Mouse (Mus musculus) G1E-ER4 (cell line): Measurements from ENCODE around the gene Tpte. TPM values are rescaled to one million over a fixed set of nuclear protein-coding genes. Genes with fewer than 3 reads are reported as not detected.

Source experiments
- GATA1 ChIP-seq: IDR thresholded peaks from one replicate; pipeline ENCODE4 v1.8.0; 2012; ENCODE audit warnings: low read length, inconsistent platforms
- polyA plus RNA-seq: library from polyadenylated mRNA; stranded (reverse); fragments of >175 nt; gene quantifications from 2 replicates; pipeline ENCODE4 v1.2.3, GENCODE M21; 2012

Tpte gene
- polyA plus RNA-seq, 1 experiment = not detected

DNA sequence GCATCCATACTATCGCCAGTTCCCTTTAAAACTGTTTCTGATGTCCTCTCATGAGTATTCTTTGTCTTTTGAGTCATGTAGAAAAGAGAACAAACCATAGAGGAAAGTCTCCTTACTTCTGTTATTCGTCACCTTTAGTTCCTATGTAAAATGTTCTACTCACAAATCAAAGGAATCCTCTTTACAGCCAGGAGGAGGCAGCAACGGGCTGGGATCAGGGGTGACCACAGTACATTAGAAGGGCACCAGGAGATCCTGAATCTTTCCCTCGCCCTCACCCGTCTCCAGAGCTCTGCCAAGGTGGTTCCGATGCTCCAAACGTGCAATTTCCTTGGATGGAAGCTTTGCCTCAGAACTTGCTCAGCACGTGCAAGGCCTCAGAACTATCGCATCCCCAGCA lies 28.2 kb downstream of the Tpte start:
- no peak for TF ChIP-seq GATA1

DNA sequence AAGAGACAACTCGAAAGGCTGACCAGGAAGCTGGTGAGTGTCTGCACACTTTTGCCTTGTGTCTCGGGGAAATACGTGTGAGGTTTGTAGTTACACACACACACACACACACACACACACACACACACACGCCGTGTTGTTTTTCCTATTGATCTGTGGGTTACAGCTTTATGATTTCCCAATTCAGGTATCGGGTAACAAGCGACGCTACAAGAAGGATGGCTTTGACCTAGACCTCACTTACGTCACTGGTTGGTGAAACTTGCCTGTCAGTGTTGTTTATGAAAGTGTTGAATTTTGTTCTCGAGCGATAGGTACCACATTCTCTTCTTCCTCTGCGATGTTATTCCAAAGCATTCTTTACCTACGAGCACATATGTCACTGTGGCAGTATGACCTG lies 52.2 kb downstream of the Tpte start:
- no peak for TF ChIP-seq GATA1

DNA sequence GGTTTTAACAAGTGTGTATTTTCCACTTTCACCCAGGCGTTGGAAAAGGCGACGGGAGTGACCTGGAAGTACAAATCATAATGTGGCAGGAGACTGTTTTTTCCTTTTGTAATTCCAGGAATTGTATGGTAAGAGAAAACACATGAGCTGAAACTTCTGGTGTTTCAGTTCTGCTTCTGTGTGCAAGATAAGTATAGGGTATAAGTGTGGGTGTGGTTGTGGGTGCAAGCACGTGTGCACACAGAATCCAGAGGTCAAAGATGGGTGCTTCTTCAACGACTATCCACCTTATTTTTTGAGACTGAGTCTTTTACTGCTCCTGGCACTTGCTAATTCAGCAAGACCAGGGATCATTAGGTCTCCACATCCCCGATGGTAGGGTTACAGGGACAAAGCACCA lies 76.1 kb downstream of the Tpte start:
- TF ChIP-seq GATA1 = no peak

DNA sequence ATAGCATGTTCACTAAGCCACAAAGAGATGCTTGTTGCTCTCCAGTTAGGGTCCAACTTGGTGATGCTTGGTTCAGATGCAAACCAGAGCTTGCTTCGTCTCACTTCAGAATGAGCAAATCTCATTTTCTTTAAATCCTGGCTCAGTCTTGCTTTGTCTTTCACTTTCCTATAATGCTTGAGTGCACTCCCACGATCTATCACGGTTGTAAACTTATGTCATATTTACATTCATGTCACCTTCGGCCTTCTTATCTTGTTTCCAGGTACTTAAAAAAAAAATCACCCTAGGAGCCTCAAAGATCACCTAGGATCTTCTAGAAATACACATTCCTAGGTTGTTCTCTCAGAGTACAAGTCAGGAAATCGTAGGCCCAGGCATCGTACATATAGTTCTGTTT lies 76.6 kb downstream of the Tpte start:
- TF ChIP-seq GATA1 = no peak

DNA sequence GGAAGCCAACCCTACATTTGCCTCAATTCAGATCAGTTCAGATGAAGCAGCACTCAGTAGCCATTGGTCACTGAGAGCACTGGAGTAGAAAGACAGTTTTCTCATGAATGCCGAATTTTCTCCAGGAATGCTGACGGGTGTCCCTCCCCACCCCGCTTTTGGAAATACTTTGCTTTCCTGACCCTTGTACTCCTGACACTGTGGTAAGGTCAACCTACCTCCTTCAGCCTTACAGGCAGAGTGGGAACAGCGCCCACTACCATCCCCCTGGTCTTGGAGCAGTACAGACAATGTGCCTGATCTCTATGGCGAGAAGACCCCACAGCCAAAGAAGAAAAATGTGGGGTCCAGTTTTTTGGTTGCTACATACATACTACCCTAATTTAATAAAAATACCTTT lies 93.1 kb downstream of the Tpte start:
- no peak for TF ChIP-seq GATA1

DNA sequence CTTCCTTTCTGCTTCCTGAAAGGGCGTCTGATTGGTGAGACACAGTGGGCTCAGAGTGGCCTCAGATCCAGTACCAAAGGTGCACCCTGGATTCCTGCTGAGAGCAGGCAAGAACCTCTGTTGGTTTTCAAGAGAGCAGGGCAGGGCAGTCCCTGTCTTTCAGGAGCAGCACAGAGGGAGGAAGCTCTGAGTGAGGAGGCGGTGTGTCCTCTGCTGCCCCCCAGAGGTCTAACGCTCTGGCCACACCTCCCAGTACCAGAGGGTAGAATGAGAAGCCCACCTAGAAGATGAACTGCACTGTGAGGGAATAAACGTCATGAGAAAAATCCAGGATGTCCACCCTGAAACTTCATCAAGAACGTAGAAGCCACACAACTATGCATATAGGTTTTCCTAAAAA lies 93.7 kb downstream of the Tpte start:
- no peak for TF ChIP-seq GATA1

DNA sequence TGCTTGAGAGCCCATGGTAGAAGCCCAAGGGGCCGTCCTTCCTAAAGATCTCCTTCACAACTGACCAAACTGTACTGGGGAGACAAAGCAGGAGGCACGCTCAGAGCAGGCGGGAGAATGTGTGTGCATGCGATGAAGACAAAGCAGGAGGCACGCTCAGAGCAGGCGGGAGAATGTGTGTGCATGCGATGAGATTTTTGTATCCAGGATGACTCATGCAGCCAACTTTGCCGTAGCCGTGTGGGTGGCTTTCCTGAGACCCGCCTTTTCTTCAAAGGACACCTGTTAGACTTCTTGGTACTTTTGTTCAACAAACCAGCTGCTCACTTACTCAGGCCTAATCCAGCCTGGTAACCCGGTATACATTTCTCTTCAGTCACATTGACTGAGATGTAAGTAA lies 97.7 kb downstream of the Tpte start:
- TF ChIP-seq GATA1 = no peak

DNA sequence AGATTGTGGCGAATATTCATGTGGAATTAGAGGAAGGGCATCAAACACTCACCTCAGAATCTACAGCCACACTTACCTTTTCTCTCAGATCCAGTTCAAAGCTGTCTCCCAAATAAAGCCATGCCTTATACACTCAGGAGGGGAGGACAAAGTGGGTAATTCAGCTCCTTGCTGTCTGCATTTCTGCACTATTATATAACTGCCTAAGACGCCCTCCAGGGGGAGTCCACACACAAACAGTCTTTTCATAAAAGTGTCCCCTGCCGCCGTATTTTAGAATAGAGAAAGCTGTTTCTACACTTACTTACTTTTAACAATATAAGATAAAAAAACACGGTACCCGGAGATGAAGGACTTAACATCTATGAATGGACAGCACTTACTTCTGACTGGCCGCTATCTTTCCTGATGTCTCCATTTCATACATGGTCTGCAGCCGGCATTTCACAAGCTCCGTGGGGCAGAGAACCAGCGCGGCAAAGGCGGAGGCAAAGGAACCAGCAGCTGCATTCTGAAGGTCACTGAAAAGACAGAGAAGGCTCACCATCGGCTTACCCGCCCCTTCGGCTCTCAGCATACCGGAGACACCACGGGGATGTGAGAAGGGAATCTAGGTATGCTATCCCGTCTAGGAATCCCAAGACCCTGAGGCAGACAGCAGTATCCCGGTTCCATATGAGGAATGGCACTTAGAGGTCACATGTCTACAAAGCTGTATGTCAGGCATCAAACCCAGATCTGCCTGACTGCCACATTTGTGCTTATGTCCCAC lies 99.8 kb downstream of the Tpte start:
- TF ChIP-seq GATA1 = no peak

DNA sequence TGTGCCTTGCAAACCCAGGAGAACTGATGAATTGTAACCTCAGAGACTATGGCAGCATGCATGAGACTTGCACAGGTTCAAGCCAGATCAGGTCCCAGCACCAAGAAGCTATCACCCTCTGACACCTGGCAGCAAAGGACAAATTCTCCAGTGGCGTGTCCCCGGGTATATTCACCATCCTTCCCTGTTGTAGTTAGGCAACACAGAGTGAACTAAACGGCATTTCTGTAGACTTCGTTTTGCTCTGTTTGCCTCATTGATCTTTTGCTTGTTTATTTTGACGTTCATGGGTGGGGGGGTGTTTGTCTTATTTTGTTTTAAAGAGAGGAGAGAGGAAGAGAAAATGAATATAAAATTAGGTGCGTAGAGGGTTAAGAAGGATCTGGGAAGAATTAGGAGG lies 101.9 kb downstream of the Tpte start:
- TF ChIP-seq GATA1 = no peak

DNA sequence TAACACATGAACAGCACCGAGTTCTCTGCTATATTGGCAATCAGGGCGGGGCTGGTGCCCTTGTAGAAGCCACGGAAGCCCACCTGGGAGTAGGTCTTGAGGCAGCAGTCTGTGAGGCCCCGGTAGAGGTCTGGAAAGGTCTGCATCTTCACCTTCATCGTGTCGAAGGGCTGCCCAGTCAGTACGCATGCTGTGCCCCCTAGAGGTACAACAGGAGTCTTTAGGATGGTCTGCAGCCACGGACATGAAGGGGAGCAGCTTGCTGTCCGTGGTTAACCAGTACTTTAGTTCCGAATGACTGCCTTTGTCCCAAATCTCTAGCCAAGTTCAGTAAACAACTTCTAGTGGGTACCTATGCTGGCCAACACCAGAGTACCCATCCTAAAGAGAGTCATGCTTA lies 106.6 kb downstream of the Tpte start:
- no peak for TF ChIP-seq GATA1

DNA sequence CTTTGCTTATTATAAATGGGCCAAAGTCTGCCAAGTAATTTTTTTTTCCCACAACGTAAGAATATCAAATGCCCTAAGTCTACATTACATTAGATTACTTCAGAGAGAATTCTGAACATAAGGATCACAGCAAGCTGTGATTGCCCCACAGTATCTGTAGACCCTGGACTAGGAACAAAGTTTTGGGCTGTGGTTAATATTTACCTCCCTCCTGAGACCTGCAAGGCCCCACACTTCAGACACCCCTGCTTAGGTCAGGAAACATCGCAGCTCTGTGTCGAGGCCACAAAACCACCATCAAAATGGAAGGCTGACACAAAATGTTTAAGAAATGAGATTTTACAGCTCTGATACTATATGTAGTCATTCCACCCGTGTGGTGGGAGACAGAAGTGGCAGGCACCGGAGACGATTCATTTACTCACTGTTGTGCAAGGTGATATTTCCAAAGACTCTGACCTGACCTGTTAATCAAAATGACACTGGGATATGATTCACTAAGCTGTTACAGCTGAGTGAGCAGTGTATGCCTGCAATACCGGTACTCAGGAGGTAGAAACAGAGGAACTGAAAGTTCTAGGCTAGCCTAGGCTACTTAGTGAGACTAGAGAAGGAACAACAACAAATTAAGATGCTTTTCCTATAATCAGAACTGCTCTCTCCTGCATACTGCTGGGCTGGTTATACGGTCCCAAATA lies 107.7 kb downstream of the Tpte start:
- no peak for TF ChIP-seq GATA1

DNA sequence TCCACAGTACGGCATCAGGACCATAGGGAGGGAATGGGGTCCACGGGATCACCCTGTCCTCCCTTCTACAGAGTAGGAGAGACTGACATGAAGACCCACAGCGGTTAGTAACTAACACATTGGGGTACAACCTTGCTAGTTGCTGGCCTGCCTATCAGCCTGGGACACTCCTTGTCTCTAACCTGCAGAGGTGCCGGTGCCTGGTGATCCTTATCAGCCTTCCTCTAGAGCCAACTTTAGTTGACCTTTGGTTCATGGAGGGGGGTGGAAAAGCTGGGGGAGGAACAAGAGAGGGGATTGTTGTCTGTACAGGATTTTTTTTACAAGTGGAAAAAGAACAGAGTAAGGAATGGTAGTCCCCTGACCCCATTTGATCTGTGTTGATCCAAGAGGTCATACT lies 111.2 kb downstream of the Tpte start:
- no peak for TF ChIP-seq GATA1

DNA sequence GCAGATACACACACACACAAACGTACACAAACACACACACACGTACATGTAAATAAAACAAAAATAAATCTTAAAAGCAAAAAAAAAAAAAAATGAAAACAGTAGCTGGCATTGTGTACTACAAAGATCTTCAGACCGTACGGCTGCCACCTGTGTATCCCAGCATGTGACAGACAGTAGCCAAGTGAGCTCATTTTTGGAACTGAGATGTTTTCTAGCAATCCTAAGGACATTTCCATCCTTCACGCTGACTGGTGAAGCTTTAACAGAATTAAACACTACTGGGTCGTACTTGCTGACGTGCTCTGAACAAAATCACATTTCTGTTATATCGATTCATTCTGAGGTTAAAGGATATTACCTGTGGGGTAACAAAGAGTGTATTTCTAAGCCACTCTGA lies 112.0 kb downstream of the Tpte start:
- no peak for TF ChIP-seq GATA1

DNA sequence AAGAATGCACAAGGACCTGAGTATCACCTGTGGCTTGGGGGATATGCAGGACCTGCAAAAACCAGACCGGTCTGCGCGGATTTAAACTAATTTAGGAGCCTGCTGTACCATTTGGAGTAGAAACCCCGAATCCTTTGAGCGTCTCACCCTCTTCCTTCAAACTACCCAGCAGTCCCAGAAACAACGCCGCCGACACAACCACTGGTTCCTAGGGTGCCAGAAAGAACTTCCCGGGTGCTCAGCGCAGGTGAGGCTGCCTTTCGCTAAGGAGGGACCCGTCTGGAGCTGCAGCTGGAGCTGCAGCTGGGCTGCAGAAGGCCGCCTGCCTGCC lies 114.5 kb downstream of the Tpte start:
- TF ChIP-seq GATA1 = no peak

DNA sequence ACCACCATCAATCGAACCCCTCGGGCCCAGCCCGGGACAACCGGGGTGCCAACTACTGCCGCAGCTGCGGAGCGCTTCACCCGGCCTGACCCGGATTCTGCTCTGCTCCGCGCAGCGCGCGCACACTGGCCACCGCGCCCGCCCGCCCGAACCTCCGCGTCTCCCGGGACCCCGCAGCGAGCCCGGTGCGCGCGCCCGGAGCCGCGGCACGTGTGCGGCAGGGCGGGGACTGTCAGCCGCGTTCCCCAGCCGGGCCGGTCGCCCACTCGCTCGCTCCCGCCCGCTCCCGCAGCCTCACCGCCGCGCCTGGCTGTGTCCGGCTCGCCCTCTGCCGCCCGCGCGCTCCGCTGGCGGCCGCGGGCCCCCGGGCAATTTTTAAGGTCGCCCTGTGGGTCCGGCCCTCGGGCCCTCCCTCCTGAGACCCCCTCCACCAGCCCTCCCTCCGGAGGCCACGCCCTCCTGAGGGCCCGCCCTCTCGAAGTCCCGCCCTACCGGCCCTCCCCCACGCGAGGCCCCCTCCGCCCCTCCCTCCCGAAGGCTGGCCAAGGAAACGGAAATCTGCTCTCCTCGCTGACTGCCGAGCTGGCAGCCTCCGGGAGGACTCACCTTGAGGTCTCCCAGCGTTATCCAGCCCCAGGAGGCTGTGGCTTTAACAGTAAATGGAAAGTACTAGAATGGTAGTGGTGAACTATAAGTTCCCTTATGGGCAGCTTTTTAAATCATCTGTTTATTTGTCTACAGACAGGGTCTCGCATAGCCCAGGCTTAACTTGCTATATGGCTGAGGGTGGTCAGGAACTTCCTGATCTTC lies 115.1 kb downstream of the Tpte start, which contains the start of gene Slc25a15:
TSS of gene Slc25a15 (minus strand) at position 456 of the 810 bp plus-strand sequence.
- TF ChIP-seq GATA1 = no peak

DNA sequence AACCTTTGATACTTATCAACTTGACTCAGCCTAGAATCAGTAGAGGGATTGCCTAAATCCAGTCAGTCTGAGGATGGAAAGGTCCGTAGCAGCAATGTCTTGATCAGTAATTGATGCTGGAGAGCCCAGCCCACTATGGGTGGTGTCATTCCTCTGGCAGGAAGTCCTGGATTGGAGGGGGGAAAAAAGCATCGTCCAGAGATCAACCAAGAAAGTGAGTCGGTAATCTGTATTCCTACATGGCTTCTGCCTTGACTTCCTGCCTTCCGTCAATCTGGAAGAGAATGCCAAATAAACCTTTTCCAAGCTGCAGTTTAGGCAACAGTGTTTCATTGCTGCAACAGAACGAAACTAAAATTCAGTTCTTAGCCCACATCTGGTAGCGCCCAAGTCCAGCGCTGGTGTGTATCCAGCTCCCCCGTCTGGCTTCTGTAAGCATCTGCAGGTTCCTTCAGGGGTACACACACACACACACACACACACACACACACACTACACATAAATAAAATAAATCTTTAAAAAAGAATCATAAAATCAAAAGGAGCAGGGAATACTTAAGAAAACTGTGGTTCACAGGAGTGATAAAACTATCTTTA lies 116.1 kb downstream of the Tpte start:
- TF ChIP-seq GATA1 = no peak

DNA sequence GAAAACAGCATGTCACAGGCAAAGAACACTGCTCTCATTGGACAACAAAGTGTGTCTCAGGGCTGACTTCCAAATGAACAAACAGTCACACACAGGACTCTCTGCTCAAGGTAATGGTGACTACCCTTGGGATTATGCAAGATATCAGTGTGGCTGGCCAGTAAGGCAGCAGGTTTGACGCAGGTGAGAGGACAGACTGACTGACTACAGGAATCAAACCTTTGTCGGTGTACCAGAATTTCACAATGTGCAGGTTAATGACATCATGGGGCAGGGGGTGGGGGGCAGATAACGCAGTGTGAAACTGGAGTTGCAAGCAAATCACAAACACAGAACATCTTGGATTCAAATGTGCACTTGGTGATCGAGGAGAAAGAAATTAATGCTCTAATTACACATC lies 117.4 kb downstream of the Tpte start:
- TF ChIP-seq GATA1 = no peak
